Mouse (Mus musculus): ENCODE data around the gene Ctu2.

Ctu2 gene

GRCm38 (mm10) chr8:122451161-122451703 lies 24.7 kb upstream of the Ctu2 start:
- no peak for DNase-seq

DNA sequence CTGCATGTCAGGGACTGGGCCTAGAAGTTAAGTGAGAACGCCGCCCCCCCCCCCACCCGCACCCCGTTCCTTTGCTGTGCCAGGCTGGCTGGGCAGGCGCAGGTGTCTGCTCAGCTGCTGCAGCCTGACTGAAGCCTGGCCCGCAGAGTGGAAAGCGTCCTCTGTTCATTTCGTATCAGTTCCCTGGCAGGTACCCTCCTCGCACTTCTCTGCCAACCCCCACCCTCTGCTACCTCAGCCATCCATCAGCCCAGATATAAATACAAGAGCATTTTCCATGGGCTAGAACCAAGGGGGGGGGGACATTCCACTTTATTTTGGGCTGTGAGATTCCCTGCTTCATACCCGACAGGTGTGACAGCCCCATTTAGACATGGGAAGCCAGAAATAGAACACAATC lies 23.8 kb upstream of the Ctu2 start:
- no peak for DNase-seq

DNA sequence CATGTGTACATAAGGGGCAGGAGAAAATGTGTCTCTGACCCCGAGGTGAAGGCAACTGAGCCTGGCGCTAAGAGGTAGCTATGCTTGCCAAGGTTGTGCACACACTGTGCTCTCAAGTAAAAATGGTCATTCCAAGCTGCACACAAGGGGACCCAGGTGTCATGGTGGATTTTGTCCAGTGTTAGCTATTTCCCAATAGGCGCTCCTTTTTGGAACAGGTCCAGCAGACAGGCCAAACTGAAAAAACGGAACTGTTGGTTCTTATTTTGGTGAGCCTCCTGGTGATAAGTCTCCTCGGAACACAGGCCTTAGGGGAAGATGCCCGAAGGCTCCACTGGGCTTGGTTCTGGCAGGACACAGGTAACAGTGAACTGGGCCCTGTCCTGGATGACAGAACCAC lies 21.5 kb upstream of the Ctu2 start:
- no peak for DNase-seq

GRCm38 (mm10) chr8:122457171-122457570 lies 18.8 kb upstream of the Ctu2 start:
- no peak for DNase-seq

DNA sequence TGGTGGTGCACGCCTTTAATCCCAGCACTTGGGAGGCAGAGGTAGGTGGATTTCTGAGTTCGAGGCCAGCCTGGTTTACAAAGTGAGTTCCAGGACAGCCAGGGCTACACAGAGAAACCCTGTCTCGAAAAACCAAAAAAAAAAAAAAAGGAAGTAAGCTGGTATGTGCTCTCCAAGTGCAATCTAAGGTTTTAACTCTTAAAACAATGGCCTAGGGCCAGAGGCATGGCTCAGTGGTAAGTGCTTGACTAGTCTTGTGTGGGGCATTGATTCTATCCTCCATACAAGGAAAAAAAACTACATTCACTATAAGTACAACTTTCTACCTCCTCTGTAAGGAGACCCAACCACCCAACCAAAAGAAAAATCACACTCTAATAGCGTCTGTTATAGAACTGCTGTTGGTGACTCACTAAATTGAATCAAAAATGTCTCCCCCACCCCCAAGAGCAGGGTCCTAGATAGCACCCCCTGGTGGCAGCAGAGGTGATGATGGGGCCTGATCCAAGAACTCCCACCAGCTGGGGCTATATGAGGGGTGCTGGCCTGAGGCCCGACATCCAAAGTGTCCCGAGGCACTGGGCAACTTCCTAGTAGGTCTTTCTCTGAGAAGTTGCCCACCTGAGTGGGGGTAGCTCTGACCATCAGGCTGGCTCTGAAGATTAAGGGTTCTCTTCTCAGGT lies 16.6 kb upstream of the Ctu2 start:
- DNase-seq: peak; percentile 56 to 58

GRCm38 (mm10) chr8:122459990-122460389 lies 16.0 kb upstream of the Ctu2 start:
- DNase-seq: no peak

GRCm38 (mm10) chr8:122460524-122461472 lies 15.1 kb upstream of the Ctu2 start, which contains the start of gene Snai3:
TSS of gene Snai3 (minus strand) at chr8:122460733.
- DNase-seq: peak; percentile 72 to 85

GRCm38 (mm10) chr8:122461473-122462148 lies 14.3 kb upstream of the Ctu2 start:
- DNase-seq: no peak

- no peak for DNase-seq
These were observed 13.4 kb upstream of the Ctu2 start for GRCm38 (mm10) chr8:122462510-122462909.

- no peak for DNase-seq
These were observed 12.0 kb upstream of the Ctu2 start for GRCm38 (mm10) chr8:122463651-122464640.

- DNase-seq: no peak
These were observed 11.0 kb upstream of the Ctu2 start for GRCm38 (mm10) chr8:122464985-122465384.

GRCm38 (mm10) chr8:122467816-122468215 lies 8.1 kb upstream of the Ctu2 start:
- DNase-seq: no peak

DNA sequence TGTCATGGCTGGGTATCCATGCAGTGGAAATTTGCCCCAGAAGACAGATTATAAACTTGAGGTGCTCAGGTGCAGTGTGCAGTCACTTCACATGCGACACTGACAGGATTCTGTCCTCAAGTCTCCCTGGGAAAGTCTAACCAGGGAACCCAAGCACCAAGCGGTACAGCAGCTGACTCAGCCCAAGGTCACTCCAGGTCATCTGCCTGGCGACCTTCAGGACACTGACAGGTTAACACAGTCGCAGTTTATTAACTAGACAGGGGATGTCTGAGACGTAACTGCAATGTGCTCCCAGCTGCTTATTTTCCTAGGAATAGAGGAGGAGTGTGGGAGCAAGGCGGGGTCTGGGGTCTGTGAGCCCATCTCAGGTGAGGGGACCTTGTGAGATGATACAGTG lies 6.5 kb upstream of the Ctu2 start:
- no peak for DNase-seq

GRCm38 (mm10) chr8:122469965-122470364 lies 6.0 kb upstream of the Ctu2 start:
- no peak for DNase-seq

DNA sequence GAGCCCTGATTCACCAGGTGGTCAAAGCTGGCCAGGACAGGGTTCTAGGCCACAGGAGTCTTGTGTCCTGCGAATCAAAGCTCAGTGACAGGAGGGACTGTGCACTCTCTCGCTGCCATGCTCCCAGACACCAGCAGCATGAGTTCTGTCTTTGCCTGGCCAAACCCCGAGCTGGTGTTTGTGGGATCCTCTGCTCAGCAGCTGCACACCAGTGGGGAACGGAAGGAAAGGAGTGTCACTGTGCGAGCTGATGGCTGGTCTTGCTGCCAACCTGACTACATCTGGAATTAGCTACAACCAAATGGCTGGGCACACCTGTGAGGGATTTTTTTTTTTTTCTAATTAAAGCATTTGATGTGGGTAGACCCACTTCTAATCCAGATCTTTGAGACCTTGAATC lies 5.3 kb upstream of the Ctu2 start:
- no peak for DNase-seq

- no peak for DNase-seq
These were observed 2.0 kb upstream of the Ctu2 start for GRCm38 (mm10) chr8:122473911-122474421.

- DNase-seq: peak; percentile 54 to 69
These were observed 887 bp upstream of the Ctu2 start for GRCm38 (mm10) chr8:122474951-122475560.

GRCm38 (mm10) chr8:122482448-122482847 lies 6.5 kb downstream of the Ctu2 start:
- no peak for DNase-seq

DNA sequence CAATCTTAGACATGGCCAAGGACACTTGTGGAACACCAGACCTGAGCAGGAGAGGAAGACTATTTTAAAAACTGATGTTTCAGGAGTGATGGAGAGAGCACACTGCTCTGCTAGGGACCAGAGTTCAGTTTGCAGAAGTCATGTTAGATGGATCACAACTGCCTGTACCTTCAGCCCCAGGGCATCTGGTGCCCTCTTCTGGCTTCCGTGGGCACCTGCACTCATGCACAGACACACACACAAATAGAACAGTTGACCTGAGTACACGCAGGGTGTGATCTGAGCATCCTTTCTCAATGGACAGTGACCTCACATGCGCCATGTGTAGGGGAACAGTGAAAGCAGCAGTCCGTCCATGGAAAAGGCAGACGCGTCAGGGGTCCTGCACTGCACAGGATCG lies 7.9 kb downstream of the Ctu2 start:
- no peak for DNase-seq

GRCm38 (mm10) chr8:122484831-122485230 lies 8.9 kb downstream of the Ctu2 start:
- DNase-seq: no peak

DNA sequence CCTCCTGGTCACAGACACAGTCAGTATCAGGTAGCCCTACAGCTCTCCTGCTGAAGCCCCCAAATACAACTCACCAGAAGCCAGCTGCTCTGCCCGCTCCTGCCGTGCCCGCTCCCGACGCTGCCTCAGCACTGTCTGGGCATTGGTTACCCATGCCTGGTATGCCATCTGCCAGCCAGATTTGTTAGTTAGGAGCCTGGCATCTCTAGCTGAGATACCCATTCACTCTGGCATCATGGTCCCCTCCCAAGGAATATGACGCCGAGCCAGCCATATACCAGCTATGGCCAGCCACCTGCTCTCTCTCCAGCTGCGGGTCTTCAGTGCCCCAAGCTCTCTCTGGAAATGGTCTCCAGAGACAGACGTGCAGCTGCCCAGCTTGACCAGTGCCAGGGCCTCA lies 12.4 kb downstream of the Ctu2 start:
- no peak for DNase-seq

Data from kidney, postnatal 4 days (tissue).